Mouse (Mus musculus): ENCODE results near the gene Cldn19. TPM values are rescaled to one million over a fixed set of nuclear protein-coding genes. Genes with fewer than 3 reads are reported as not detected.

Gene Cldn19
- total RNA-seq (2022) = under 1 TPM in 3 of 4 experiments, not detected in 1; 0.13 to 0.60 (median 0.53) TPM

GRCm38 (mm10) chr4:119255351-119255750, at the start of gene Cldn19:
TSS of gene Cldn19 (plus strand) at chr4:119255414.
- no peak for DNase-seq (ENCODE audit: low spot score in 2 of 2)

- DNase-seq (ENCODE audit: low spot score in 2 of 2) = no peak
Observed at GRCm38 (mm10) chr4:119216667-119217066, 38.5 kb upstream of the Cldn19 start.

- DNase-seq (ENCODE audit: low spot score in 2 of 2) = no peak
Observed at GRCm38 (mm10) chr4:119218169-119218568, 37.0 kb upstream of the Cldn19 start, which contains the start of gene Tmem269. TSS of gene Tmem269 (minus strand) at chr4:119218217.

- peak in 1 of 2 experiments; percentile 37 for DNase-seq (ENCODE audit: low spot score in 2 of 2)
Observed at GRCm38 (mm10) chr4:119223696-119224095, 31.5 kb upstream of the Cldn19 start.

GRCm38 (mm10) chr4:119224534-119224933, 30.7 kb upstream of the Cldn19 start:
- DNase-seq (ENCODE audit: low spot score in 2 of 2) = no peak

- DNase-seq (ENCODE audit: low spot score in 2 of 2) = no peak
Observed at GRCm38 (mm10) chr4:119225719-119226118, 29.5 kb upstream of the Cldn19 start.

GRCm38 (mm10) chr4:119226751-119227150, 28.5 kb upstream of the Cldn19 start:
- no peak for DNase-seq (ENCODE audit: low spot score in 2 of 2)

GRCm38 (mm10) chr4:119232410-119233255, 22.6 kb upstream of the Cldn19 start, which contains the start of the genes AU022252 and P3h1:
TSS of gene AU022252 (minus strand) at chr4:119232712.
TSS of gene P3h1 (plus strand) at chr4:119232915.
- DNase-seq (ENCODE audit: low spot score in 2 of 2) = peak; percentile 98 to 99

- peak; percentile 27 to 39 for DNase-seq (ENCODE audit: low spot score in 2 of 2)
Observed at GRCm38 (mm10) chr4:119233256-119233901, 21.8 kb upstream of the Cldn19 start.

- no peak for DNase-seq (ENCODE audit: low spot score in 2 of 2)
Observed at GRCm38 (mm10) chr4:119234348-119234747, 20.9 kb upstream of the Cldn19 start.

- DNase-seq (ENCODE audit: low spot score in 2 of 2) = no peak
Observed at GRCm38 (mm10) chr4:119238661-119239060, 16.6 kb upstream of the Cldn19 start.

- peak in 1 of 2 experiments; percentile 44 for DNase-seq (ENCODE audit: low spot score in 2 of 2)
Observed at GRCm38 (mm10) chr4:119239181-119239682, 16.0 kb upstream of the Cldn19 start.

- DNase-seq (ENCODE audit: low spot score in 2 of 2) = peak in 1 of 2 experiments; percentile 75
Observed at GRCm38 (mm10) chr4:119241664-119242063, 13.6 kb upstream of the Cldn19 start.

GRCm38 (mm10) chr4:119242571-119242970, 12.6 kb upstream of the Cldn19 start:
- no peak for DNase-seq (ENCODE audit: low spot score in 2 of 2)

- peak in 1 of 2 experiments; percentile 86 for DNase-seq (ENCODE audit: low spot score in 2 of 2)
Observed at GRCm38 (mm10) chr4:119244468-119245240, 10.6 kb upstream of the Cldn19 start.

- DNase-seq (ENCODE audit: low spot score in 2 of 2) = peak in 1 of 2 experiments; percentile 85
Observed at GRCm38 (mm10) chr4:119245556-119245955, 9.7 kb upstream of the Cldn19 start.

GRCm38 (mm10) chr4:119245961-119246360, 9.3 kb upstream of the Cldn19 start:
- peak in 1 of 2 experiments; percentile 50 for DNase-seq (ENCODE audit: low spot score in 2 of 2)

- no peak for DNase-seq (ENCODE audit: low spot score in 2 of 2)
Observed at GRCm38 (mm10) chr4:119246688-119247225, 8.5 kb upstream of the Cldn19 start.

- DNase-seq (ENCODE audit: low spot score in 2 of 2) = peak; percentile 43 to 65
Observed at GRCm38 (mm10) chr4:119247462-119248235, 7.6 kb upstream of the Cldn19 start.

GRCm38 (mm10) chr4:119248407-119248965, 6.7 kb upstream of the Cldn19 start:
- no peak for DNase-seq (ENCODE audit: low spot score in 2 of 2)

All from left cerebral cortex, adult 8-10 months (tissue).